Mouse (Mus musculus) 3T3-L1 (cell line): ENCODE results near the gene Polr2h.

Experiments
- DNase-seq: peaks from one replicate; pipeline ENCODE4 v3.0.0-alpha.2; 2015; ENCODE audit warnings: low read depth, low spot score

Gene Polr2h

DNA sequence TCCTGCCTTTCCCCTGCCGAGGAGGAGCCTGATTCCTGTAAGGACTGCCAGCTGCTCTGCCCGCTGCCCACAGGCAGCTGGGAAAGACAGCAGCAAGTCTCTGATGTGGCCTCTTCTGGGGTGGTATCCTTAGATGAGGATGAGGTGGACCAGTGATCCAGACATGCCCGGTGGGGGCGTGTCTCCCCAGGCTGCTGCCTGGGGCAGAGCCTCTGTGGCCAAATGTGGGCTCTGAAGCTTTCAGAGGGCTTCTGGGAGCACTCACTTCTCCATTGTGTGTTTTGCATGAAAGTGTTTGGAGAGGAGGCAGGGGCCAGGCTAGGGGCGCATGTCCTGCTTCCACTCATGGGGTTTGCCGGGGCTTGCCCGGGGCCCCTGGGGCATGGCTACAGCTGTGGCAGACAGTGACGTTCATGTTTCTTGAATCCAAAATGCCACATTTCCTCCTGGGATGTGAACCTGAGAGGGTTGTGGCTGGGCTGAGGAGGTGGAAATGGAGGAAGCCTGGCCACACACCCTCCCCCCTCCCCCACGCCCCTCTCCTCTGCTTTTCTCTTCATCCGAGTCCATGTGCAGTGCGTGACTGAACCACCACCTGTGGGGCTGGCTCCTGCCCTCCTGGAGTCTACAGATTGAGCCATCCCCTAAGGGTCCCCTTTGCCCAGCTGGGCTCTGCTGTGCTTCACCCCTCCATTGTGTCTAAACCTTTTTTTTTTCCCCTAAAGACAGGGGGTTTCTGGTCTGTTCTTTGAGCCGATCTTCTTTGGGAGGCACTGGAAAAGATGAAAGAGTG is 15.5 kb upstream of the Polr2h start:
- no peak for DNase-seq

DNA sequence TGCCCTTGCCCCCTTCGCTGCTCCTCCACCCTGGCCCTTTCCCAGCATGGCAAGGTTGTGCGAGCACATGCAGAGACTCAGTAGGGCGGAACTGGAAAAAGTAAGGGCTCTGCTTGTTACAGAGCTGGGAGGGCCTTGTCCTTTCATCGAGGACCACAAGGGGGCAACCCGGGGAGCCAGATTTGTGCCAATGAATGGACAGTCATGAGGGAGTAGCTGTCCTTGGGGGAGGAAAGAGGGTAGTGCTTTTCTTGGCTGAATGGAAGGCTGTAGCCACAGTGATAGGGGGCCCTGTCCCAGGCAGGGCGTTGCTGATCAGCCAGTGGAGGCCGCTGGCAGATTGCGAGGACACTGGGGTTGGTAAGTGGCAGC is 15.0 kb upstream of the Polr2h start:
- DNase-seq: peak; percentile 89

DNA sequence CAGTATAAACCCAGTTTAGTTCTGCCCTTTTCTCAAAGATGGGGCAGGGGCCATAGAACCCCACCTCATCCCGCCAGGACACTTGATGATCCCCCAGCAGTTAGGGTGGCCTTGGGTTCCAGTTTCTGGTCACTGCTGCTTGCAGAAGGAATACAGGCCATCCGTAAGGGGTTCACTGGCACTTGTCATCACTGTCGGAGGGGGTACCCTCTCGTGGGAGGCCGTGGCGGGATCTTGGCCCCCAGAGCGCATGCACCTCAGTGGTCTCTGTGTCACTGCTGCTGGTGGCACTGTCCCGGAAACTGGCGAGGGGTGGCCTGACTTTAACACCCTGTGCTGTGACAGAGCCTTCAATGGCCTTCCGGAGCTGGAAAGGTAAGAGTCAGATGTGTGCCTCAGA is 14.4 kb upstream of the Polr2h start:
- DNase-seq: no peak

DNA sequence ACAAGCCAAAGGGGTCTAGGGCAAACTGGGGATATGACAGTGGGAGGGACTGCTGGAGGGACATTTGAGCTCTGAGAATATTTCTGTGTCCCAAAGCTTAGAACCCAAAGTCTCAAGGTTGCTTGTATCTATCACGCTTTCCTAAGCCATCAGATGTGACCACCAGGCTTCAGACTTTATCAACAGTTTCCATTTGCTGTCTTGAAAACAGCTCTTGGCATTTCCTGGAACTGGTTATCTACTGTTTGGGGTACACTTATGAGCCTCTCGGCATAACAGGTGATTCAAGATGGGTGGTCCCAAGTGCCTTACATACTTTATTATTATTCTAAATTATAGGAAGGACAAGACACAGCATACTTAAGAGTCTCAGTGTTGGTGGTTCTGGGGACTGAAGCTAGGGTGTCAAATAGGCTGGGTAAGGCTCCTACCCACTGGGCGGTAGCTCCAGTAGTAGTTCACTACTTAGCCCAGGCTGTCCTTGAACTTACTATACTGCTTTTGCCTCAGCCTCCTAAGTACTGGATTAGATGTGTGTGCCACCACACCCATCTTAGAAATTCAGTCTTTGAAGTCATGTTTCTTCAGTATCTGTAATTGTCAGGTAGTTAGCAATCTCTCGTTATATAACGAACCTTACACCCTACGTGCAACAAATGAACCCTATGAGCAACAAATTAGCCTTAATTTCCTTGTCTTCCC is 13.6 kb upstream of the Polr2h start:
- no peak for DNase-seq

DNA sequence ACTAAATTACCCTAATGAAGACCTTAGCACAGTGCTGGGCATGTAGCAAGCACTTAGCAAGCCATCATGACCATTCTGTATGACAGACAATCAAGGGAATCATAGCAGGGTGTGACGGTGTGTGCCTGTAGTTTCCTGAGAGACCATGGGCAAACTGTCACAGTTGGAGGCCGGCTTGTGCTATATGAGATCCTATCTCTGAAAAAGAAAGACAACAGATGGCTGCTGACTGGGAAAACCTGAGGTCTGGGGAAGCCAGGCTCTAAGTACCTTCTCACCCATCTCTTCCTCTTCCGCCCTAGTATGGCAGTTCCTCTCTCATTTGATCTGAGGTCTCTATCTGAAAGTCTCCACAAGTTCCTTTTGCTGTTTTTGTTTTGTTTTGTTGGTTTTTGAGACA is 11.7 kb upstream of the Polr2h start:
- no peak for DNase-seq

DNA sequence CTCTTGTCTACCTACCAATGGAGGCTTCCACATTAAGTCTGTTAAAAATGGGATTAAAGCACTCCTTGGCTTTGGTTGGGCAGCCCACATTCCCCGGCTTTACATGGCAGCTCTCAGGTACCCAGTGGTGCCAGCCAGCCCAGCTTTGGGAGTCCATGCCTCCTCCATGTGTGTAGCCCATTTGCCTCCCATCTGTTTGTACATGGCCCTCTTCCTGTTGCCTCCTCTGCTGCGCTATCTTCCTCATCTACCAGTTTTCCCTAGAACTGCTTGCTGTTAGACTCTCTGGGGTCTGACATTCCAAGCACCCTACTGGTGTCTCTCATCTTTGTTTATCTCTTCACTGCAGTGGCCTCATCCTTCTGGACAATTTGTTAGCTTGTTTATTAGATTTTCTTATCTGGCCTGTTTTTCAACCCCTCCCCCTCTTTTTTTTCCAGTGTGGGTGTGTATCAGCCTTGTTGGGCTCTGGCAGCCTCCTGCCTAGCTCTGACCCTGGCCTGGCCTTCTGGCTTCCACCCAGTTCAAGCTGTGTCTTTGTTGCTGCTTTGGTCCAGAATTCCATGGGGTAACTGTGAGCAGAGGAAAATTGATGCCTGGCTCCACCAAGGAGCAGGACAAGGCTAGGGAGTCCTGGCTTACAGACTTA is 10.9 kb upstream of the Polr2h start:
- DNase-seq: no peak

DNA sequence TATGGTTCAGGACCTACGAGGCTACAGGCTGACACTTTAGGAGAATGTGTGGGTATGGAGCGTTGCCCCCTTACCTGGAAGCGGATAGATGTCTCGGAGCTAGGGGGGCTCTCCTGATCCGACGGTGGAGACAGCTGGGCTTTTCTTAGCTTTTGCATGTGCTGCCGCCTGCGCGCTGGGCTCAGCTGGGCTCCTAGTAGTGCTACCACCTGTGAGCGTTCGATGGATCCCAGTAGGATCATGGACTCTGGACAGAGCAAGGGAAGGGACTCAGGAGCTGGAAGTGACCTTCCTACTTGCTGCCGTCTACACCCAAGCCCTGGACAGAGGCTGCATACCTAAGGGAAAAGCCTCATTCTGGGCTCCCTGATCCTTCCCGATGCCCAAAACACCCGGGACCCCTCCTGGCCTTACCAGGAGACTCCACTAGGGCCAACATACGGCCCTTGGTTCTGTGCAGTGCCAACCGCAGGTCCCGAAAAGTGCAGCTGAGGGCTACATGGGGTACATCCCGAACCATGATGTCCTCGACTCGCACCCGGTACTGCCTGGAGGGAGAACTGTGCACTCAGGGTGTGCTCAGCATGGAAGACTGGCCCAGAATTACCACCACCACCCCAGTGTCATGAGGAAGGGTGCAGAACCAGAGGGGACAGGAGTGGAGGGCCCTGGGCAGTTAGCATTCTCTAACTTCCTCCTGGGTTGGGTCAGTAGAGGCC is 9.1 kb upstream of the Polr2h start:
- DNase-seq: no peak

DNA sequence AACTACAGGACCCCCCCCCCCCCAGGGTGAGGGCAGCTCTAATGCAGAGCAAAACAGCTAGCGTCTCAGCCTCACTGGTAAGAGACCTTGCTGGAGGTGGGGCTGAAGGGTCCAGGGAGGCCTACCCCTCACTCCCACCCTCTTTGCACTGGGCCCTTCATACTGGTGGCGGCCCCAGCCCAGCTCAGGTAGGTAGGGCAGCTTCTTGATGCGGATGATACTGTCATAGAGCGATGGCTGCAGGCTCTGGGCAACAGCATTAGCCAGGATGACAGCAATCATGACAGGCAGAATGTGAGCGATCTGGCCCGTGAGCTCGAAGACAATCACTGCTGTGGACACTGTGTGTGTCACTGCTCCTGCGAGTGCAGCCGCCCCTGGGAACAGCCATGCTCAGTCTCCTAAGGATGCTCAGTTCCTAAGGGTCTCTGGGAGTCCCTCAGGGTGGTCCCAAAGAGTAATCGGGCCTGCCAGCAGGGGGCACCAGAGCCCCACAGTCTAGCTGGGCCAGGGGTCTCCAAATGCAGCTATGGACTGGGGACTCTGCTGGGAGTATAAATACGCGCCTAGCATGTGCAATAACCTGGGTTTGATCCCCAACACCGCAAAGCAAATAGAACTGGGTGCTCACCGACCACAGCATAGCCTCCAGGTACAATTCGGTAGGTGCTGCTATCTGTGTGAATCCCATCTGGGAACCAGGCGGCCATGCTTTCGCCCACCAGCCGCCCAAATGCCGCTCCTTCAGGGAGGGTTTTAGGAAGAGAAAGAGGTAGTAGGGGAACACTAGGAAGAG is 8.3 kb upstream of the Polr2h start:
- DNase-seq: no peak

DNA sequence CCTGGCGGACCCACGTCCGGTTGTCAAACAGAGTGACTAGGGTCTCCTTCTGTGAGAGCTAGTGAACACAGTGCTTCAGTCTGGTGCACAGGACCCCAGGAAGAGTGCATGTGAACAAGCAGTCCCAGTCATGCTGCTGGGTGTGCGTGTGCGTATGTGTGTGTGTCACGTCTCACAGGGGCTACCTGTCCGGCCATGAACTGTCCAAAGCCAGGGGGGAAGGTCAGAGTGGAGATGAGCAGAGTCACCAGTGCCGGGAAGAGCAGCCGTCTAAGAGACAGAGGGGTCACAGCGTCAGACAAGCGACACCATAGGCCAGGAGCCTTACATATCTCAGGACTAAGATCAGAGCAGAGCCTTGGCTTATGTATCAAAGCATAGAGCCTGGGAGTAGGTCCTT is 7.1 kb upstream of the Polr2h start:
- no peak for DNase-seq

DNA sequence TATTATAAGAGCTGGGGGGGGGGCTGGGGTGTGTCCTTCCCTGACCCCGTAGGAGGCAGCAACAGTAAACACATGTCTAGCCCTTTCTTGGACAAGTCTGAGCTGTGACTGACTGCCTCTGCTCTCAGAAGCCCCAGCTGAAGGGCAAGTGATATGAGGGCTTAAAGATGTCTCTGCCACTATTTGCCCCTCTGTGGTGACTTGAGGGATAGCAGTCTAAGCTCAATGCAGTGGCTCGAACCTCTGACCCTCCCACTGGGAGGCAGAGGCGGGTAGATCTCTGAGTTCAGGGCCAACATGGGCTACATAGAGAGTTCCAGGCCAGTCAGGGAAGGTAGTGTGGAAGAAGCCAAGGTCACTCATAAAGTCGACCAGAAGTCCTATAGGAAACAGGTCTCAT is 6.7 kb upstream of the Polr2h start:
- no peak for DNase-seq

DNA sequence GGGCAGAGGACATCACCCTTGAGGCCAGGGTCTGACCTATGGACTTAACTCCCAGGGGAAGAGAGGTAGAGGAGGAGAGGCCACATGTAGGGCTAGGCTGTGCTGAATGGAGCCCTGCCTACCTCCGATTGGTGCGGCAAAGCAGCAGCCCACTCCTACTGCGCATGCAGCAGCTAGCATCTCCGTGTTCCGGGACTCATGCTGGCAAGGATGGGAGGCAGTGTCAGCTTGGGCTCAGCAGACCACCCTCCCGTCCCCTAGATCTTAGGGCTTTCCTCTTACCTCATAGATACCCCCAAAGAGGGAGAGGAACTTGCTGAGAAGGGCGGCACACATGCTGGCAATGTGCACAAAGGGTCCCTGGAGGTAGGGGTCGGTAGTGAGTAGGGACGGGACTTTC is 5.3 kb upstream of the Polr2h start:
- no peak for DNase-seq

DNA sequence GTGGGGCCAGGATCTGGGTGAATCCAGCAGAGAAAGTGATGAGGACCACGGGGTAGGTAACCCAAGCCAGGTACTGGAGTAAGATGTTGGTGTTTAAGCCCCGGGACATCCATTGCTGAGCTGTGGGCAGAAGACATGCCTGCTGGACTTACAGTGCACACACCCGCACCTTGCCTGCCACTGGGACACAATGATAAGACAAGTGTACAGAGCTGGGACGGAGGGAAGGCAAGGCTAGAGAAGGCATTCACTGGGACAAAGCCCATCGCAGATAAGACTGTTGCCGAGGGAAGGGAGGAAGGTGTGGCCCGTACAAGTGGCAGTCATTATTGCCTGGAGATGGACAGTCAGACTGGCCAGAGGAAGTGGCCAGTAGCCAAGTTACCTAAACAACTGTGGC is 4.6 kb upstream of the Polr2h start:
- no peak for DNase-seq

DNA sequence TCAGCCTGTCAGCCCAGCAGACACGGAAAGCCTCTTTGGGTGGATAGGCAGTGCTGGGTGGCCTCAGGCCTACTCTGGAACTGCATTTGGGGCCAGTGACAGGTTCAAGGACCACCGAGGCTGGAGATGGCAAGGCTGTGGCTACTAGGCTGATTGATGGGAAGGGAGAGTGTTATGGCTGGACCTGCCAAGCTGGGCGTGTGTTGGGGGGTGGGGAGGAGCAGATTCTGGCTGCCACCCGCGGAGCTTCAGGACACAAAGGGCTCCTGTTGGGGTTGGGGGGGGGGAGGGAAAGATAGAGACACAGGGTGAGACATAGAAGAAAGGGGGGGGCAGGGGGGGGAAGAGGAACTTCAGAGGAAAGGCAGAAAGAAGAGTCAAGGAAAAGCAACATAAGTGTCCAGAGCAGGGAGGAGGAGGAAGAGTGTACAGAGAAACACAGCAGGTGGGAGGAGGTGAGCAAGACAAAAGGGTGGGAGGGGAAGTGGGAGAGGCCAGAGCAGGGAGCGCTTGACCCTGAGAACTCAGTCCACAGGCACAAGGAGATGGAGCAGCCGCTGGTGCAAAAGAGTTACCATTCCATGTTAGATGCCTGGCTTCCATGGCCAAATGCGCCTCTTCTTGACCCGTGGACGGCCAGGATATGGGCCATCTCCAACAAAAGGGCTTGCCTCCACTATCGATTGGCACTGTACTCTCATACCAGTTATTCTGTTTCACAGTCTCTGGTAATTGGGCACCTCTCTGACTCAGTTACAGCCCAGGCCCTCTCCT is 3.0 kb upstream of the Polr2h start:
- no peak for DNase-seq

DNA sequence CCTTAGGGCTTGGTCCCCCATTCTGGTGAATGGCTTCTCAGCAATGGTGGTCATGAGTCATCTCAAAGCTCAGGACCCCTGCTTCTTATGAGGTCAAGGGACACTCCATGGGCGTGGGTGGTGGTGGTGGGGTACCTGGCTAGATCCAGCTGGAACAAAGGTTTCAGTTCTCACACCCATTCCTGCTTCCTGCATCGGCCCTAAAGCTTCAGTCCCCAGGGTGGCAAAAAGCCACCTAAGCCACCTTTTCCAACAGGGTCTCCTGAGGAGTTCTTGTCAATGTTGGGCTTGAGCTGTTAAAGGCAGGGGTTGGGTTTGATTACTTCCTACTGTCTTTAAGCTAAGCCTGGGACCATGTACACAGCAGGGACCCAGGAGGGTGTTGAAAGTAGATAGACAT is 2.3 kb upstream of the Polr2h start:
- no peak for DNase-seq

DNA sequence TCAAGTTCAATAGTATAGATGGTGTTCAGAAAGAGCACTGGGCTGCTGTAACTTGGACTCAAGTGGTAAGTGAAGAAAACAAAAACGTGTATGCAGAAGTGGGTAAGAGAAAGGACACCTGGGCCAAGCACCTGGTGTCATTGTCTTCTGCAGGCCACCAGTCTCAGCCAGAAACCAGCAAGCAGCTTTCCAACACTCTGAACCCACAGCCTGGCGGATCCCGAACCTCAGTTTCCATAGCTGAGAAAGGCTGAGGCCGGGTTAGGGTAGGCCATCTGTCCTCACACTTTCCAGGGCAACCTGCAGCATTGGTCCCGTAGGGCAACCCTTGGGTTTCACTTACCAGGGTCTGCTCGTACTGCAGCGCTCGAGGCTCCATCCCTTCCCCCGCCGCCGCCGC is 1.9 kb upstream of the Polr2h start:
- DNase-seq: no peak

DNA sequence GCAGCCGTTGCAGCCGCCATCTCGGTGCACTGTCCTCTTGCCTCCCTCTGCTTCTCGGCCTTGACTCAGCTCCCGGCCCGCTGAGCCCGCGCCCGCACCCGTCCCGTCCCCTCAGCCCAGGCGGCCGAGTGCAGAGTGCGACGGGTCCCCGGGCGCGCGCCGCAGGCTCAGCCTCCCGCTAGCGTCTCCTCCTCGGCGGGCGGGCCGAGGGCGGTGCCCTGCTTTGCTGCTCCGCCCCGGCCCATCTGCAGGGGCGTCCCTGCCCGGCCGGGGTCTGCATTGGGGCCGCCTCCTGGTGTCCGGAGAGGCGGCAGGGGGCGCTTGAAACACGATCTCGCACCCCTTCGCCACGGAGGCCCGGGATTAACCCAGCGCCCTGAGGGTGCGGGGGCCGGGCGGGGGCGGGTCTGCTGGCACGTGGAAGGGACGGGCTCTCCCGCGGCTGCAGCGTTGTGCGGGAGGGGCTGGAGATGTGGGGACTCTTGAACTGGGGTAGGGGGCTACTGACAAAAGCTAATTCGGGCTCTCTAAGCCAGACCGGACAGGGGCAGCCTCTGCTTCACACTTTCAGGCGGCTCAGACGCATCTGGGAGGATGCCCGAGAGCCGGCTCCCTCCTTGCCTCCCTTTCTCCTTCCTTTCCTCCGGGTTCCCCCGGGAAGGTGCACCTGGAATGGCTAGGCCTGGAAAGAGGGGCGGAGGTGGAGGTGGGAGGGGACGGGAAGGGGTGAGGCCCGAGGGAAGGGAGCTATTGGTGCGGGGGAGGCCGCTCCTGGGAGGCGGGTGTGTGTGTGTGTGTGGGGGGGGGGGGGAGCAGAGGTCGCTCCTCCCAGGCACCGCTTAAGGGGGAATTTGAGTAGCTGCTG is 1.3 kb upstream of the Polr2h start:
- peak; percentile 81 for DNase-seq

DNA sequence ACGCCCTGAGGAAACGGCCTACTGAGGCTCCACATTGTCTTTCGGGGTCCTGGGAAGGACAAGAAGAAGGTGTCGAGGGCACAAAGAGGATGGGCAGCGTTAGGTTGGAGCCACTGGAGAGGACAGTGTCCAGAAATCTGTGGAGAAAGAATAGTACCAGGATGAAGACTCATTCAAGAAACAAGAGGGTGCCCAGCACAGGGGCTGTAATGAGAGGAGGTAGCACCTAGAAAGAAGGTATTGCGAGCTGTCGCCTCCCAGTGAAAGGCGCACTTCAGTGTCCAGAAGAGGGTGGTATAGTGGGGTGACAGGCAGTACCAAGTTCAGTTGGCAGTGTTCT is 654 bp upstream of the Polr2h start:
- no peak for DNase-seq

DNA sequence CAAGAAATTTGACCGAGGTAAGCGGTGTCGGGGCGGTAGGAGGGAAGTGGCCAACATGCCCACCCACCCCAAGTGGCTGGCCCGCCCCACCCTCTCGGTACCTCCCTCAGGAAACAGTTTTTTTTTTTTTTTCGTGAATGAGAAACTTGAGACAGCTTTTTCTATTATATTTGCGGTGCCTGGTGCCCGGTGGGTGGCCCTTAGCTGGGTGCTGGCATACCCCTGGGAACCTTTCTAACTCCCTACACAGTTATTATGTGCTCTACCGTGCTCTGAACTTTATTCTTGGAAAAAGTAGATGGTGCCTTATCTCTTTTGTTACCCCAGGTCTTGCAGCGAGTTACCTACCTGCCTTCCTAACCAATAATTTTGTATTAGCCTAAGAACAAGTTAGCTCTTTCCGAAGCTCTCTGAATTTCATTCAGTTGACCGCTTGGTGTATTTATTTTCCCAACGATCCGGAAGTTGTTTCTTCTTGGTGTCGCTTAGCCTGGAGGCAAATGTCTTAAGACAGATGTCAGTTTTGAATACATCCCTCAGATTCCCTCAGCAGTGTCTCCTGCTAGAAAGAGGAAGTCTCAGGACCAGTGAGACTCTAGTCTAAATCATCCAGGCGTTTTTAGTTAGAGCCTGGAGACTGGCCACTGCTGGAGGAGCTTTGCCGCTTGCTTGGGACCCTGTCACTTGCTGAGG is 659 bp downstream of the Polr2h start:
- DNase-seq: peak; percentile 61

DNA sequence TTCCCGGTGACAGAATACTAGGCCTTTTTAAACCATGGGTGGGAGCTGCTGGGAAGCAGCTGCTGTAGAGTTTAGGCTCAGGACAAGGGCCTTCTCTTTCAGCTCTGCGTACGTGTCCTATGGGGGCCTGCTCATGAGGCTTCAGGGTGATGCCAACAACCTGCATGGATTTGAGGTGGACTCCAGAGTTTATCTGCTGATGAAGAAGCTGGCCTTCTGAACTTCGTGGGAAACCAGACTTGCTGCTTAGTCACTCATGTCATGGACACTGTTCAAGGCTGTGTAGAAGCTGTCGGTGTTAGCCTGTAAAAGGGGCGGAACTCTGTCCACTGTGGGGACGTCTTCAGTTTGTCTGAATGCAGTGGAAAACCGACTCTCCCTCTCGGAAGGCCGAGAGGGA is 4.3 kb downstream of the Polr2h start:
- DNase-seq: no peak
